Mouse (Mus musculus) megakaryocyte progenitor cell, adult 5-6 weeks (primary cell): ENCODE results near the gene Acpp. TPM values are rescaled to one million over a fixed set of nuclear protein-coding genes. Genes with fewer than 3 reads are reported as not detected.

ENCODE experiments used
- ATAC-seq: replicated peaks from 2 replicates; pipeline ENCODE4 v1.8.0; 2016; ENCODE audit warnings: mild to moderate bottlenecking, moderate TSS enrichment, inconsistent platforms; ENCODE audit not compliant: poor library complexity
- total RNA-seq, 2 experiments: library from RNA; stranded (forward) in 1 of 2; stranded (reverse) in 1 of 2; fragments of 157-497, 149-512 nt in 1 of 2; fragments of 200-1000 nt in 1 of 2; gene quantifications; 2 replicates each; pipeline versions ENCODE4 v1.2.3 to v1.2.4; 2015 to 2017

Gene Acpp
- total RNA-seq, 2 experiments from 2014 or later: 4.4 to 4.8 TPM

DNA sequence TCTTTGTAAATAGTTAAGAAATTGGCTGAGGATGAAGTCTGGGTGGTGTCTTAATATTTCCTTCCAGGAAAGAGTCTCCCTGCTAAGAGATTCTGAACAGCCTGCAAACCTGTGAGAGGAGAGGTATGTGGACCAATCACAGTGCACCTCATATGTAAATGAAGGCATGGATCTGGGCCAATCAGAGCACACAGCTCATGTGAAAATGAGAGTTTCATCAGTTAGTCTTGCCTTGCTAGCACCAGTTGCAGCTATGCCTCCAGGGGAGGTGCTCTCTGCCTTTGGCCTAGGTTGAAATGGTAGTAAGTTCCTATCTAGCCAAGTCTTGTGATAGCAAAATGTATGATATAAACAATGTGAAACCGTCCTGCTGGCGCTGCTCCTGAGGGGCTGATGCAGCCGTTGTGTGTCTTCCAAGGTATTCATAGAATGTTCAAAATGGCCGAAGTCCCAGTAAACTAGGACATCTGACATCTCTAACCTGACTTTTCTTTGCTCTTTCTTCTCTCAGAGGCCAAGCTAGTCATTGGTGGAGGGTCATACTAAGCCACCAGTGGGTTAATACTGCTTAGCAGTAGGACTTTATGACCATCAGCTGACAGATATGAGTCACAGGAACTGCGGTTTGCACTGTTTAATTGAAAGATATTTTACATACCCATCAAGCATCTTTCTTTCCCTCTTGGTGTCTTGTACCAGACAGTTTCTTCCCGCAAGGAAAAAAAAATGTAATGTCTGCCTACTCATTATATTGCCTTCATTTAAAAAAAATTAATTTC is 32.0 kb downstream of the Acpp start:
- no peak for ATAC-seq

- ATAC-seq: no peak
Measured at GRCm38 (mm10) chr9:104304800-104305199, 32.7 kb downstream of the Acpp start.

- ATAC-seq: no peak
Measured at GRCm38 (mm10) chr9:104304376-104304775, 33.2 kb downstream of the Acpp start.

DNA sequence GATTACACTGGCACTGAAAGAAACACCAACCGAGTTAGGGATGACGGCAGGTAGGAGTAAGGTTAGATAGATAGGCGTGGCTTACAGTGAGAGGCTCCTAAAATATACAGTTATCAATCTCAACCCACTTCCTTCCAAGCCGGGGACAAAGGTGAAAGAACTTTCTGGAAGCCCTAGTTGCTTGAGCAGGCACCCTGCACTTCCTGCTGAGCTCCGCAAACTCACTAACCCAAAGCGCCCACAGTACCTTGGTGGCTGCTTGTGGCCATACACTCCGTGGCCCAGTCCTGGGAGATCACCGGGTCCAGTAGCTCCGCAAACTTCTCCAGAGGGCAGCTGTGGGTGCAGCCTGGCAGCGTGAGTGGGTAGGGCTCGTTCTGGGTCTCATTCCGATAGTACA is 37.0 kb downstream of the Acpp start:
- ATAC-seq: no peak

DNA sequence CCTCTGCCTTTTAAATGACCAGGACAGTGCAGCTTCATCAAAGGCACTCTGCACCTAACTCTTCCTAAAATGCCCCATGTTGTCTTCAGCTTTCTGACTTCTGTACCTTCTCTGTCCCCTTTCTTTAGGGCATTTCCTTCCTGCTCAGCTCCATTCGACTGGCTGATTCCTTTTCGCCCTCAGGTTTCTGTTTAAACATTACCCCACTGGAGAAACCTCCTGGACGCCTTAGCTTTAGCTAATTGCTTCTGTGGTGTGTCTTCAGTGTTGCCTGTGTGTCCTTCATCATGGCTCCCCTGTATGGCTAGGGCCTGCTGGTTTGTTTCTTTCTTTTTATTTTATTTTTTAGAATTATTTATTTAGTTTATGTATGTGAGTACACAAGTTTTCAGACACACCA is 40.5 kb downstream of the Acpp start:
- no peak for ATAC-seq

- ATAC-seq: no peak
Measured at GRCm38 (mm10) chr9:104284934-104285333, 52.6 kb downstream of the Acpp start.

- ATAC-seq: no peak
Measured at GRCm38 (mm10) chr9:104282536-104282935, 55.0 kb downstream of the Acpp start.

- ATAC-seq: no peak
Measured at GRCm38 (mm10) chr9:104281737-104282136, 55.8 kb downstream of the Acpp start.

GRCm38 (mm10) chr9:104280725-104281495 is 56.6 kb downstream of the Acpp start:
- ATAC-seq: peak; percentile 74

GRCm38 (mm10) chr9:104277528-104278162 is 59.9 kb downstream of the Acpp start:
- ATAC-seq: peak; percentile 81

- ATAC-seq: no peak
Measured at GRCm38 (mm10) chr9:104275084-104275785, 62.3 kb downstream of the Acpp start.

GRCm38 (mm10) chr9:104272057-104272456 is 65.5 kb downstream of the Acpp start:
- no peak for ATAC-seq

GRCm38 (mm10) chr9:104271642-104272041 is 65.9 kb downstream of the Acpp start:
- ATAC-seq: no peak

DNA sequence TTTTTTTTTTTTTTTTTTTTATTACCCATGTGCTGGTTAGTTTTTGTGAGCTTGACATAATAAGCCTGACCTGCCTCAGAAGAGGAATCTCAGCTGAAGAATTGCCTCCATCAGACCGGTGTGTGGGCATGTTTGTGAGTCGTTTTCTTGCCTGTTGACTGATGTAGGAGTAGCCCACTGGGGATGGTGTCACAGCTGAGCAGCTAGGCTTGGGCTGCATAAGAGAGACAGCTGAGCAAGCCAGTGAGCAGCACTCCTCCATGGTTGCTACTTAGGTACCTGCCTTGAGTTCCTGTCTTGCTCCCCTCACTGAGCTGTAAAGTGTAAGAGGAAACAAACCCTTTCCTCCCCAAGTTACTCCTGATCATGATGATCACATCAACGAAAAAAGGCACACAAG is 67.6 kb downstream of the Acpp start:
- ATAC-seq: no peak

DNA sequence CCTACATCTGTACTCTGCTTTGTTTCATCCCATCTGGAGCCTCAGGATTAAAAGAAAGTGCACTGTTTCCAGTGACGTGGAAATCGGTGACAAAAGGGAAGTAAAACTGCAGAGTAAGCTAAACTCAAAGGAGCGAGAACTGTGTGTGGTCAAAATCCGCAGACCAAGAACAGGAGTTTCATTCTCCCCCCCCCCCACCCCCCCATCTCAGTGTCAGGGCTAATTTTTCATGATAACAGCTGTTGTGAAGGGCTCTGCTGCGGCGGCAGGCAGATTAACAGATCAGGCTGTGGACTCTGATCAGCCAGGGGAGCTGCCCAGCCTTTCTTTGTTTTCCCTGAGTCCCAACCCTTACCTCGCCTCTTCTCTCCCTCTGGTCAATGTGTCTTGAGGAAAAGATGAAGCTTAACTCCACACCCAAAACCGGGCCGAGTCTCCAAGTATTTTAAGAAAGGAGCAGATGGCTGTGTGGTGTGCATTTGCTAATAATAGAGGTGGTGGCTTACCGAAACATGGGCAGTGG is 68.1 kb downstream of the Acpp start:
- peak; percentile 92 for ATAC-seq

DNA sequence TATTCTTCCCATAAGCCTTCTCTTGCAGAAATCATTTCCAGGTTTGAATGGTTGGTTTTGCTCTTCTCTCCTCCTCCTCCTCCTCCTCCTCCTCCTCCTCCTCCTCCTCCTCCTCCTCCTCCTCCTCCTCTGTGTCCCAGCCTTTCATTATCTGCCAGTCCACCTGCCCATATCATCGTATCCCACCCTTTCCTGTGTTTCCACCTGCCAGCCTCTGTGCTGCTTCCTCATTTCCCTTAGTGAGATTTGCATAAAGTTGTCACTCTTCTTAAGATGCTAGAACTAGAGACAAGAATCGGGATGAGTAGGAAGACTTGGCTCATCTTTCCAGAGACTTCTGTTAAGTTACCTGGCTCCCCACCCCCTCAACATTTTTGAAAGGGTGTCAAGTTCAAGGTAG is 73.0 kb downstream of the Acpp start:
- no peak for ATAC-seq

- ATAC-seq: peak; percentile 90
Measured at GRCm38 (mm10) chr9:104262823-104263352, 74.7 kb downstream of the Acpp start, which contains the start of gene Dnajc13. Dnajc13 (minus strand) TSS chr9:104262930.

GRCm38 (mm10) chr9:104262016-104262762 is 75.4 kb downstream of the Acpp start:
- ATAC-seq: peak; percentile 18

GRCm38 (mm10) chr9:104260306-104260705 is 77.2 kb downstream of the Acpp start:
- ATAC-seq: no peak

DNA sequence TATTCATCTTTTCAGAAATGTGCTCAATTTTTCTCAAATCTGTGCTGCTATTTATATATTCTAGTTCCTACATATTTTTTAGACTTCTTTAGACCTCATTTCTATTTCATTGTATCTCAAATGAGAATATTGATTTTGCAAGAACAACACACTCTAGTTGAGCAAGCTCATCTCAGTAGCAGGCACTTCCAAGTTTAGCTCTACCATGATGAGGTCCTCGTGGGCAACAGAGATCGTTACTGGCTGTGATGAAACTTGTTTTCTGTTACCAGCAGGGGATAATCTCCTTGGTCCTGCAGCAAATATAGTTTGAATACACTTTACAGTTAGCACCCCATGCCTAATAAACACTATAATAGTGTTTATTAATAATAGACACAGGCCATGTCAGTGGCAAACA is 81.5 kb downstream of the Acpp start:
- ATAC-seq: no peak
